Mouse (Mus musculus) stomach, embryonic 16.5 days (tissue): Measurements from ENCODE around the gene Lamb1. TPM values are rescaled to one million over a fixed set of nuclear protein-coding genes. Genes with fewer than 3 reads are reported as not detected.

Experiments used
- ATAC-seq: fragments of 200-750 bp; cut with Nextera tagmentation; 2 replicates; pipeline ENCODE4 v1.8.0; 2017; ENCODE audit warnings: moderate number of reproducible peaks, moderate TSS enrichment; ENCODE audit not compliant: insufficient read depth, low FRiP score
- H3K27ac ChIP-seq: fragments of 300-500 bp; sonication (generic); 2 replicates; pipeline ENCODE4 v1.5.1; 2014; ENCODE audit warnings: low read length
- H3K27me3 ChIP-seq: fragments of 300-500 bp; sonication (generic); 2 replicates; pipeline ENCODE4 v1.6.1; 2014; ENCODE audit warnings: low read length, control low read depth, mixed read lengths; ENCODE audit not compliant: control insufficient read depth, insufficient read depth
- H3K36me3 ChIP-seq: fragments of 300-500 bp; sonication (generic); 2 replicates; pipeline ENCODE4 v1.6.1; 2014; ENCODE audit warnings: low read length; ENCODE audit not compliant: control insufficient read depth, insufficient read depth
- H3K4me1 ChIP-seq: fragments of 300-500 bp; sonication (generic); 2 replicates; pipeline ENCODE4 v1.6.1; 2014; ENCODE audit warnings: low read length, control low read depth, mixed read lengths; ENCODE audit not compliant: control insufficient read depth, insufficient read depth
- H3K4me2 ChIP-seq: fragments of 300-500 bp; sonication (generic); 2 replicates; pipeline ENCODE4 v1.6.1; 2014; ENCODE audit warnings: low read depth, low read length, mixed read lengths
- H3K4me3 ChIP-seq: fragments of 300-500 bp; sonication (generic); replicated peaks from 2 replicates; pipeline ENCODE4 v1.5.1; 2014; ENCODE audit warnings: mild to moderate bottlenecking, low read length
- H3K9ac ChIP-seq: fragments of 300-500 bp; sonication (generic); 2 replicates; pipeline ENCODE4 v1.6.1; 2014; ENCODE audit warnings: low read length
- H3K9me3 ChIP-seq: fragments of 300-500 bp; sonication (generic); replicated peaks from 2 replicates; pipeline ENCODE4 v1.6.1; 2016; ENCODE audit warnings: low read length, control low read depth; ENCODE audit not compliant: control insufficient read depth
- WGBS: fragments of 180-500 bp; shearing (Covaris S2); extraction: QIAGEN DNeasy Blood & Tissue Kit; methylation state at CpG from one replicate; pipeline ENCODE4 v1.1.7; 2014; 5-methylcytosine and 5-hydroxymethylcytosine counted together
- polyA plus RNA-seq: library from polyadenylated mRNA; unstranded; fragments of >200 nt; fragmentation: Nextera tagmentation; extraction: Ambion mirVana; gene quantifications from 2 replicates; pipeline ENCODE4 v1.2.1, GENCODE M21; 2015

The Lamb1 gene
- polyA plus RNA-seq, 1 experiment from 2014 or later = 108 TPM

GRCm38 (mm10) chr12:31232635-31233034, 32.4 kb upstream of the Lamb1 start:
- Histone ChIP-seq H3K27ac (no peak overlapping the region), H3K27me3 (no peaks in the 10 kb centered on the region), H3K9me3 (no peaks in the 10 kb centered on the region), H3K4me3 (no peak overlapping the region), H3K36me3 (no peaks in the 10 kb centered on the region), H3K9ac (no peak overlapping the region), H3K4me1 (peaks cover 15% of the 10 kb centered on the region), H3K4me2 (no peak overlapping the region)
- no peak for ATAC-seq
- 88% methylated on average over 1 of the region's 1 CpGs for WGBS

- no peaks in the 10 kb centered on the region for H3K9me3 ChIP-seq
- WGBS = 88% methylated on average over 6 of the region's 6 CpGs
- H3K9ac ChIP-seq = no peak overlapping the region
- no peaks in the 10 kb centered on the region for H3K36me3 ChIP-seq
- no peaks in the 10 kb centered on the region for H3K27me3 ChIP-seq
- H3K27ac ChIP-seq = no peak overlapping the region
- no peak overlapping the region for H3K4me3 ChIP-seq
- ATAC-seq = no peak
- H3K4me1 ChIP-seq = peaks cover 10% of the 10 kb centered on the region; the same call in 1 of the 2 replicates
- H3K4me2 ChIP-seq = no peak overlapping the region
Observed at GRCm38 (mm10) chr12:31235018-31235417, 30.0 kb upstream of the Lamb1 start.

- Histone ChIP-seq H3K9ac (no peak overlapping the region), H3K27me3 (no peaks in the 10 kb centered on the region), H3K36me3 (no peaks in the 10 kb centered on the region), H3K4me3 (no peak overlapping the region), H3K4me2 (no peak overlapping the region), H3K4me1 (peaks cover 11% of the 10 kb centered on the region; the same call in 1 of the 2 replicates), H3K9me3 (no peaks in the 10 kb centered on the region), H3K27ac (peak overlapping the region; percentile 10; the same call in 1 of the 2 replicates)
- ATAC-seq = no peak
- 60% methylated on average over 12 of the region's 12 CpGs for WGBS
Observed at GRCm38 (mm10) chr12:31236861-31237595, 28.0 kb upstream of the Lamb1 start.

- no peak overlapping the region for H3K4me3 ChIP-seq
- no peak overlapping the region for H3K9ac ChIP-seq
- no peaks in the 10 kb centered on the region for H3K27me3 ChIP-seq
- WGBS = 67% methylated on average over 3 of the region's 3 CpGs
- H3K36me3 ChIP-seq = no peaks in the 10 kb centered on the region
- no peak overlapping the region for H3K4me2 ChIP-seq
- no peak overlapping the region for H3K27ac ChIP-seq
- peak; percentile 37; the same call in 1 of the 2 replicates for ATAC-seq
- peaks cover 13% of the 10 kb centered on the region; the same call in 1 of the 2 replicates for H3K4me1 ChIP-seq
- no peaks in the 10 kb centered on the region for H3K9me3 ChIP-seq
Observed at GRCm38 (mm10) chr12:31239031-31239583, 25.9 kb upstream of the Lamb1 start.

GRCm38 (mm10) chr12:31239798-31240197, 25.2 kb upstream of the Lamb1 start:
- Histone ChIP-seq H3K4me1 (peaks cover 13% of the 10 kb centered on the region; the same call in 1 of the 2 replicates), H3K4me2 (no peak overlapping the region)
- no peak for ATAC-seq

GRCm38 (mm10) chr12:31240470-31240869, 24.6 kb upstream of the Lamb1 start, which contains the start of gene Gm6993:
Gene Gm6993, plus strand, starts transcription at chr12:31240770.
- Histone ChIP-seq H3K36me3 (no peaks in the 10 kb centered on the region), H3K27me3 (no peaks in the 10 kb centered on the region), H3K9me3 (no peaks in the 10 kb centered on the region), H3K27ac (no peak within 1 kb of the TSS), H3K4me2 (no peak within 1 kb of the TSS), H3K9ac (no peak within 1 kb of the TSS), H3K4me1 (peaks cover 13% of the 10 kb centered on the region; the same call in 1 of the 2 replicates), H3K4me3 (no peak within 1 kb of the TSS)
- ATAC-seq = no peak
- 90% methylated on average over 5 of the region's 5 CpGs for WGBS

More at GRCm38 (mm10) chr12:31239798-31240197, 25.2 kb upstream of the Lamb1 start:
- no peak overlapping the region for H3K4me3 ChIP-seq
- H3K27me3 ChIP-seq = no peaks in the 10 kb centered on the region
- H3K27ac ChIP-seq = no peak overlapping the region
- H3K9me3 ChIP-seq = no peaks in the 10 kb centered on the region
- no peak overlapping the region for H3K9ac ChIP-seq
- 56% methylated on average over 4 of the region's 4 CpGs for WGBS
- no peaks in the 10 kb centered on the region for H3K36me3 ChIP-seq

DNA sequence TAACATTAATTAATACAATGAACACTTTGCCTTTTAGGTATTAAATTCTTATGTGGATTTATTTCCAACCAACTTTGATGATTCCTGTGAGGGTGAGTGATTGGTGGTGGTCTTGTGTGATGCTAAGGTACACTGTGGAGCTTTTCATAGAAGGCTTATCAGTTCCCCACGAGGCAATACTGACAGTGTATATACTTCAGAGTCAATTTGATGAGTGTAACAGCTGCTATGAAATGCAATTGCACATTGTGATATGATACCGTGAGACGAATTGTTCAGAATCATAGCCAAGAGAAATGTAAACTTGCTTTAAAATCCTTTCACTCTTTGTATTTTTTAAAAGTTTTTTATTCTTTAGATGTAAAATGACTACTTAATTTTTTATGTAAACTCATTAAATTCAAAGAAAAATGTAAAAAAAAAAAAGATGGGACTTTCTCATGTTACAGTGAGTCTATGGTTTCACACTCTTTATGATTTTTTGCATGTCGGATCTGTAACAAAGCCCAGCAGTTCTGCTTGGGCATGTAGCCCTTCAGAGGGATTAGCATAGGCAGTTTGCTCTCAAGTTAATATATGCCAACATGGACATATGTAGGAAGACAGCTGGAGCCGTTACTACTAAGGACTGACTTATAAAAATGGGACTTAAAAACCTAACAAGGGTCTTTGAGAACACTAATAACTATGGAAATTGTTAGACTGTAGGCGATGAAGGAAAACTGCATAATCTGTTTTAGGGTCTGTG, 23.3 kb upstream of the Lamb1 start:
- no peak for ATAC-seq
- Histone ChIP-seq H3K9ac (no peak overlapping the region), H3K27me3 (no peaks in the 10 kb centered on the region), H3K36me3 (no peaks in the 10 kb centered on the region), H3K4me3 (no peak overlapping the region), H3K4me1 (peaks cover 16% of the 10 kb centered on the region), H3K9me3 (no peaks in the 10 kb centered on the region), H3K27ac (no peak overlapping the region), H3K4me2 (no peak overlapping the region)
- WGBS = 42% methylated on average over 6 of the region's 6 CpGs

- Histone ChIP-seq H3K36me3 (no peaks in the 10 kb centered on the region), H3K9ac (no peak overlapping the region), H3K4me2 (no peak overlapping the region), H3K4me1 (peaks cover 26% of the 10 kb centered on the region), H3K27ac (no peak overlapping the region), H3K4me3 (no peak overlapping the region), H3K9me3 (no peaks in the 10 kb centered on the region), H3K27me3 (no peaks in the 10 kb centered on the region)
- no peak for ATAC-seq
- 70% methylated on average over 2 of the region's 2 CpGs for WGBS
Observed at GRCm38 (mm10) chr12:31244001-31244400, 21.0 kb upstream of the Lamb1 start.

GRCm38 (mm10) chr12:31244691-31245090, 20.3 kb upstream of the Lamb1 start:
- Histone ChIP-seq H3K4me3 (no peak overlapping the region), H3K27ac (no peak overlapping the region), H3K9ac (no peak overlapping the region), H3K36me3 (no peaks in the 10 kb centered on the region), H3K9me3 (no peaks in the 10 kb centered on the region), H3K4me2 (no peak overlapping the region), H3K27me3 (no peaks in the 10 kb centered on the region), H3K4me1 (peaks cover 28% of the 10 kb centered on the region)
- WGBS = 86% methylated on average over 3 of the region's 3 CpGs
- no peak for ATAC-seq
